Mouse (Mus musculus) layer of hippocampus, postnatal 36 days (tissue): ENCODE results near the gene Etv6. TPM values are rescaled to one million over a fixed set of nuclear protein-coding genes. Genes with fewer than 3 reads are reported as not detected.

Experiments
- DNase-seq, 2 experiments: peaks; one replicate each; pipeline ENCODE4 v3.0.0; 2022
- total RNA-seq, 2 experiments: library from RNA; stranded (reverse); gene quantifications; 2 replicates each; pipeline ENCODE4 v1.2.3; 2021

The Etv6 gene
- total RNA-seq, 2 experiments from 2014 or later, result 9.9 to 11.2 TPM

GRCm38 (mm10) chr6:134079112-134079511 lies 43.6 kb downstream of the Etv6 start:
- peak in 1 of 2 experiments; percentile 20 for DNase-seq

- no peak for DNase-seq
Measured at GRCm38 (mm10) chr6:134079563-134079962, 44.1 kb downstream of the Etv6 start.

GRCm38 (mm10) chr6:134080946-134081345 lies 45.4 kb downstream of the Etv6 start:
- no peak for DNase-seq

GRCm38 (mm10) chr6:134082229-134082920 lies 46.9 kb downstream of the Etv6 start:
- no peak for DNase-seq

GRCm38 (mm10) chr6:134083428-134083827 lies 47.9 kb downstream of the Etv6 start:
- DNase-seq, result no peak

- no peak for DNase-seq
Measured at GRCm38 (mm10) chr6:134086351-134086750, 50.9 kb downstream of the Etv6 start.

- DNase-seq, result no peak
Measured at GRCm38 (mm10) chr6:134087709-134088108, 52.2 kb downstream of the Etv6 start.

- no peak for DNase-seq
Measured at GRCm38 (mm10) chr6:134089671-134090377, 54.3 kb downstream of the Etv6 start.

- DNase-seq, result no peak
Measured at GRCm38 (mm10) chr6:134090378-134090692, 54.8 kb downstream of the Etv6 start.

- no peak for DNase-seq
Measured at GRCm38 (mm10) chr6:134090875-134091274, 55.4 kb downstream of the Etv6 start.

GRCm38 (mm10) chr6:134091398-134091801 lies 55.9 kb downstream of the Etv6 start:
- DNase-seq, result no peak

GRCm38 (mm10) chr6:134094066-134094465 lies 58.6 kb downstream of the Etv6 start:
- no peak for DNase-seq

- DNase-seq, result no peak
Measured at GRCm38 (mm10) chr6:134094620-134095019, 59.1 kb downstream of the Etv6 start.

- DNase-seq, result no peak
Measured at GRCm38 (mm10) chr6:134095582-134095981, 60.1 kb downstream of the Etv6 start.

- DNase-seq, result no peak
Measured at GRCm38 (mm10) chr6:134099976-134100743, 64.7 kb downstream of the Etv6 start.

- no peak for DNase-seq
Measured at GRCm38 (mm10) chr6:134102396-134102795, 66.9 kb downstream of the Etv6 start.

- DNase-seq, result no peak
Measured at GRCm38 (mm10) chr6:134103519-134103918, 68.0 kb downstream of the Etv6 start.

GRCm38 (mm10) chr6:134105514-134106201 lies 70.2 kb downstream of the Etv6 start:
- no peak for DNase-seq

- DNase-seq, result no peak
Measured at GRCm38 (mm10) chr6:134107696-134108095, 72.2 kb downstream of the Etv6 start.

GRCm38 (mm10) chr6:134109675-134110074 lies 74.2 kb downstream of the Etv6 start:
- DNase-seq, result no peak

- DNase-seq, result no peak
Measured at GRCm38 (mm10) chr6:134110206-134110605, 74.7 kb downstream of the Etv6 start.

- no peak for DNase-seq
Measured at GRCm38 (mm10) chr6:134111599-134111998, 76.1 kb downstream of the Etv6 start.

- no peak for DNase-seq
Measured at GRCm38 (mm10) chr6:134112753-134113152, 77.3 kb downstream of the Etv6 start.
